Mouse (Mus musculus) embryo, embryonic 11.5 days (tissue): ENCODE data around the gene Mark2.

ENCODE experiments used
- DNase-seq: peaks from one replicate; pipeline ENCODE4 v3.0.0-alpha.2; 2012; ENCODE audit warnings: low read depth, low spot score

The Mark2 gene

GRCm38 (mm10) chr19:7295071-7295658 lies 46.5 kb downstream of the Mark2 start:
- DNase-seq, result no peak

GRCm38 (mm10) chr19:7294098-7294876 lies 47.4 kb downstream of the Mark2 start:
- no peak for DNase-seq

DNA sequence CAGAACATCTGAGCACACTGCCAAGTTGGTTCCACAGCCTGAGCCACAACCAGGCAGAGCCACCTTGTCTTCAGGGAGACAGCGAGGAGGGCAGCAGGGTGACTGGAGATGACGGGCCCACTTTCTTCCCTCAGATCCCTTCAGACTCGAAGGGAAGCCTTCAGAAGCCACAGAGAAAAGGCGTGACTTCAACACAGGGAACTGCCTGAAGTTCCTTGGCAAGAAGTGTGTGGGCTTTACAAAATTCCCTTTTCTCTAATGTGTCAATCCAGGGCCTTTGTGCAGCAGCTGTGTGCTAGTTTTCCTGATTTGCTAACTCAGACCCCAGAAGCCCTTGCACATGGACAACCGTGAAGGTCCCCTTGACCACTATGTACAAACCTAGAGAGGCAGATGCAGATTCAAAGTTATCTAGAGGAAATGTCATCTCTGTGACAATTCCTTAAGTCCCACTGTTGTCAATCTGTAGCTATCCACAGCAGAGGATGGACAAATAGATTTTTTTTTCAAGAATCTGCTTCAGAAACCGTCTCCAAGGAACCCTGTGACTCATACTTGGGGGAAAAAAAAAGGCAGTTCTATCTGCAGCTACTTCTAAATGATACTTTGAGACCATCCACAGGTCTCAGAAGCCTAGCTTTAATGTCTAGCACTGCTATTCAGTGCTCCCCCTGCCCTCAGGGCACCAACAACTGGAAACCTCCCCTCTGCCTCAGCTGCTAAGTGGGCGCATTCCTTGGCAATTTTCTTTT lies 49.5 kb downstream of the Mark2 start:
- no peak for DNase-seq

- DNase-seq, result no peak
Observed at GRCm38 (mm10) chr19:7289767-7290166, 51.9 kb downstream of the Mark2 start.

GRCm38 (mm10) chr19:7288288-7288687 lies 53.4 kb downstream of the Mark2 start:
- no peak for DNase-seq

DNA sequence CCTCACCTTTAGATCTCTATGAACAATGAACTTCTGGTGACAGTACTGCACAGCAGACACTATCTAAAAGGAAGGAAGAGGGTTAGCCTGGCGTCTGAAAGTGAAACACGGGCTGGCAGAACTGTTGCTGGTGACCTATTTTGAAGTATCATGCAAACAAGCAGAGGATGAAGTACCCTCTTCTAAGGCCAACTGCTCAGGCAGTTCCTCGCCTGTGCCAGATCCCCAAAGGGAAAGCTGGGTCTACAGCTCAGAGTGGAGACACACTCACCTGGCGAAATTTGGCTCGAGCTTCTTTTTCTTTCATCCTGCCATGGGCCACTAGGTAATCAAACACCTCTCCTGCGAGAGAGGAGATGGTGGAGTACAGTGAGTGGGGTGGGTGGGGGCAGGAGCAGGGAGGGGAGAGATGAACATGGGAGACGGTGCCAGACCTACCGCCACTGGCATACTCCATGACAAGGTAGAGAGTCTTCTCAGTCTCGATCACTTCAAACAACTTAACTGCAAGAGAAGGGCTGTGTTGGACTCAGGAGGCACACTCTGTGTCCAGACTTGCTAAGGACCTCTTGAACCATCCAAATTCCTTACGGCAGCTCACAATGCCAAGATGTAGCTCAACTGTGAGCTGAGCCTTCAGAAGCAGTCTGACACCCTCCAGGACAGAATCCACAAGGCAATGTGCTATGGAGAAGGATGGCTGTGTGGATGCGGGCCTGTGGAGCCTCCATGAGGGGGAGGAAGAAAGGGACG lies 54.9 kb downstream of the Mark2 start:
- no peak for DNase-seq

GRCm38 (mm10) chr19:7280557-7281330 lies 60.9 kb downstream of the Mark2 start:
- no peak for DNase-seq

DNA sequence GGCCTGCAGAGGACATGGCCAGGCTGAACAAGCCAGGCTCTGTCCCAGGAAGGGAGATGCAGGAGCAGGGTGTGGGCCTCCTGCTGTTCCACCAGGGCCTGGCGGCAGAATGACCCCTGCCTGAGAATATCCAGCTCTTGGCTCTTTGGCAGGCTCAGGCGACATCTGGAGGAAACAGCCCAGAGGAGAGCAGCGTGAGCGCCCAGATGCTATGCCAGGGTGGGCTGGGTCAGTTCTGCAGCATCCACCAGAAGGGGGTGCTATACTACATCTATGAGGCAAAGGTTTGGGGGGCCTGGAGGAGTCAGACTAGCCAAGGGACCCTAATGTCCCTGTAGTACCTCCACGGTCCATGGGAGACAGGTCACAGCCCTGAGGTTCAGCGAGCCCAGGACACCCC lies 62.5 kb downstream of the Mark2 start:
- DNase-seq, result no peak

DNA sequence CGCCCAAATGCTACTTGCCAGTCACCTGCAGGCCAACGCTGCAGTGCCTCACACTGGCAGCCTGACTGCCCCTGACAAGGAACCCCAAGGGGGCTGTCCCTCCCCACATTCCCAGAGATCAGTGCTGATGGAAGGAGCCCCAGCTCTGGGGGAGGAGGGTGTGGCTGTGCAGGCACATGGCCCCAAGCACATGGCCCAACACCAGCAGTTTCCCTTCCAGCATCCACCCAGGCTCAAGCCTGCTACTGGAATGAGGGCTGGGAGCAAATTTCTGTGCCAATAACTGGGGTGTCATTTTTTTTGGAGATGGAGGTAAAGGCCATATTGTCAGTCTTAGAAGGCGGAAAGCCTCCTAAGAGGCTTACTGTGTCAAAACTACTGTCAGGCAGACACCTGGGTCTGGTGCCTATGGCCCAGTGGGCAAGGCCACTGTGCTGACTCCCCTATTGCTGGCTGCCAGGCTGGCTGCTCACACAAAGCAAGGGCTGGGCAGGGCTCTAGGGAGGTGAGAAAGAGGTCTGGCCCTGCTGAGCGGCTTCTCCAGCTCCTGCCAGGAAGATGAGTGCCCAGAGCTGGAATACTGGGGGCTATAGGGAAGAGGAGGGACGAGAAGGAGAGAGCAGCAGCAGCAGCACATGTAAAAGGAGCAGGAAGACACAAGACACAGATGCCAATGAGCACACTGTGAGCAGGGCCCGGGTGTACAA lies 63.3 kb downstream of the Mark2 start:
- DNase-seq, result no peak

GRCm38 (mm10) chr19:7276796-7277195 lies 64.9 kb downstream of the Mark2 start:
- DNase-seq, result no peak

DNA sequence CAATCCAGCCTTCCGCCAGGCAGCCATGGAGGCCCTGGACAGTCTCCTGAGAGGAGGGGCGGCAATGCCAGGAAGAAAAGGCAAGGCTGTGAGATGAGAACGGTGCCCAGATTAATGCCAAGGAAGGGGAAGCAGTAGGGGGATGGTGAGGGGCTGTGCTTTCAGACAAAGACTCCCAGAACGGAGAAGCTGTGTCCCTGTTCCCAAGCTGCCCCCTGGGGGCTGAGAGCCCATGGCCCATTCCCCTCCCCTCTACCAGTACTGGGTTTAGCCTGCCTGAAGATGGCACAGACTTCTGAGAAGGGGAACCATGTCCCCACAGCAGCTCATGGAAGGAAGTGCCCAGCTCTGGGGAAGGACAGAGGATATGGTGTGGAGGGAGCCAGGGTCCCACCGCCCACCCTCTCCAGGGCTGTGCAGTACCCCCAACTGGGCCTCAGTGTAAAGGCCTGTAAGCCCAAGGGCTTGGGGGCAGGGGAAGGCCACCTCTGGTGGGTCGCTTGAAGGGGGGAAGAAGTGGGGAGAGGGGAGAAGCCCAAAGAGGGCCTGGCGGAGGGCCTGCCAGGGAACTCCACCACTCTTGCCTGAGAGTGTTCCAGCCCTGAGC lies 65.5 kb downstream of the Mark2 start:
- no peak for DNase-seq

DNA sequence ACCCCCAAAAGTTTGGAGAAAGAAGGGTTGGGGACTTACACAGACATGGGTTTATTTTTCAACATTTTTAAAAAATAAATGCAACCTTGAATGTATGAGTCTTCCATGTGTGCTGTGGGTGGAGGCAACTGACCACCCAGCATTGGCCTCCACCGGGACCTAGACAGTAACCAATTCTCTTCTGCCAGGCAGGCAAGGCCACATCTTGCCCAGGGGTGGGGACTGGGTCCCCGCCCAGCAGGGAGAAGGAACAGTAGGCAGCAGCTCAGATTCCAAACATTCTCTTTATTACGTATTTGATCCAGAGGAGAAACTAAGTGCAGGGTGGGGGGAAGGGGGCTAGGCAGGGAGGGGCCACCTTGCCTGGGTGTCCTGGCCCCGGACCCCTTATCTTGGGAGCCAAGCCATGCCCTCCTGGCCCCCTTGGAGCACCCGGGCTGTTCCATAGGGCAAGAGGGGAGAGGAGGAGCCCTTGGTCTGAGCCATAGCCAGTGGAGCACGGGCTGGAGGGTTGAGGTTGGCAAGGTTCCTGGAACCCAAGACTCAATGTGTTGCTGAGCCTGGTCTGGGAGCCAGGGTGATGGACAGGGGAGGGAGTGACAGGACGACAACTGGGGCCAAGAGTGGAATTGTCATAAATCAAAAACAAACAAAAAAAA lies 66.4 kb downstream of the Mark2 start:
- DNase-seq, result no peak

- no peak for DNase-seq
Observed at GRCm38 (mm10) chr19:7274326-7274990, 67.2 kb downstream of the Mark2 start.

DNA sequence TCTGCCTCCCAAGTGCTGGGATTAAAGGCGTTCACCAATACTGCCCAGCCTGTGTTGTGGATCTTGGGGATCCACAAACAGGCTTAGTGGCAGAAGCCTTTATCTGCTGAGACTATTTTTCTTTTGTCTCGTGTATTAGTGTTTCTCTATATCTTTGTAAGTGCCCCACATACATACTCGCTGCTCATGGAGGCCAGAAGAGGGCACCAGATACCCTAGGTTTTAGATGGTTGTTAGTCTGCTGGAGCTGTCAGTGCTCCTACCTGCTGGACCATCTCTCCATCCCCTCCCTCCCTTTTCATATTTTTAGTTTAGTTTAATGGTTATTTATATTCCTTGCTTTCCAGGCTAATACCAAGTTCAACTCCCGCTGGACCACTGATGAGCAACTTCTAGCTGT lies 68.2 kb downstream of the Mark2 start:
- DNase-seq, result no peak

GRCm38 (mm10) chr19:7269290-7270044 lies 72.2 kb downstream of the Mark2 start:
- no peak for DNase-seq

GRCm38 (mm10) chr19:7268722-7269090 lies 73.0 kb downstream of the Mark2 start:
- DNase-seq, result peak; percentile 77

DNA sequence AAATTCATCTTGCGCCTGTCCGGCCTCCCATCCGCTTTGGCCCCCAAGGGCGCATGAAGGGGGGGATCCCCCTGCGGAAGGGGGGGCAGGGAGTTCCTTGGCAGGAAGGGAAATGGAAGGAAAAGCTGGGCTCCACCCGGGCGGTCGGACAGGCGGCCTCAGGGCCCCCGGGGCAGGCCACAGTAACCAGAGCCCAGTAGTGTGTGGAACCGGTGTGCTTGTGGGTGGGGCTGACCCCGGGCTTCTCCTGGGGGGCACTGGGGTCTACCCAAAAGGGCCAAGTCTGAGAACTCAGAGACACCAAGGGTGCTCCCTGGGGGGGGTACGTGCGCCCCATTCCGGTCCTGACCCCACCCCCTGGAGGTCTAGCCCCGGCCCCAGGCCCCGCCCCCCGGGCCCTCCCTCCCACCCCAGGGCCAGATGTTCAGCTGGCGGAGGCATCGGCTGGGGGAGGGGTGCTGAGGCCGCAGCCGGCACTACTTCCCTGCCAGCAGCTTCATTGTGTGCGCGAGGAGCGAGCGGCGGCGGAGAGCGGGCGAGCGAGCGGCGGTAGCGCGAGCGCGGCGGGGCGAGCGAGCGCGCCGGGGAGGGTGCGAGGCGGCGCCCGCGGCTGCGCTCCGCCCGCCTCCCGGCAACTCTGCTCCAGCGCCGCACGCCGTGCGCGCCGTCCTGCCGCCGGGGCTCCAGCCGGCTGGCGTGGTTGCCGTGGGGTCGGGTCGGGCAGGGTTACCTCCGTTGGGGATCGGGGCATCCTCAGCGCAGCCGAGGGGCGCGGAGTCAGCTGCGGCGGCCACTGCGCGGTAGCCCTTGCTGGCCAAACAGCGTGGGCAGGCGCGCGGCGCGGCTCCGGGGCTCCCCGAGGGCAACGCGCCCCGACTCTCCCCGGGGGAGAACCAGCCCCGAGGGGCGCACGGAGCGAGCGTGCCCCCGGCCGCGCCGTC lies 73.6 kb downstream of the Mark2 start:
- no peak for DNase-seq
